Mouse (Mus musculus) skeletal muscle tissue, adult 2 months (tissue): ENCODE results near the gene Podxl2.

ENCODE experiments used
- DNase-seq: peaks from one replicate; pipeline ENCODE4 v3.0.0-alpha.2; 2012; ENCODE audit warnings: low read depth, low spot score

Podxl2 gene

GRCm38 (mm10) chr6:88844901-88845565, 29.8 kb downstream of the Podxl2 start:
- no peak for DNase-seq

GRCm38 (mm10) chr6:88843781-88844725, 30.8 kb downstream of the Podxl2 start:
- no peak for DNase-seq

GRCm38 (mm10) chr6:88843241-88843640, 31.6 kb downstream of the Podxl2 start:
- DNase-seq: no peak

GRCm38 (mm10) chr6:88842731-88843151, 32.1 kb downstream of the Podxl2 start:
- no peak for DNase-seq

GRCm38 (mm10) chr6:88841781-88842689, 32.8 kb downstream of the Podxl2 start, which contains the start of gene Abtb1:
Abtb1 (minus strand) TSS chr6:88841984.
- peak; percentile 100 for DNase-seq

DNA sequence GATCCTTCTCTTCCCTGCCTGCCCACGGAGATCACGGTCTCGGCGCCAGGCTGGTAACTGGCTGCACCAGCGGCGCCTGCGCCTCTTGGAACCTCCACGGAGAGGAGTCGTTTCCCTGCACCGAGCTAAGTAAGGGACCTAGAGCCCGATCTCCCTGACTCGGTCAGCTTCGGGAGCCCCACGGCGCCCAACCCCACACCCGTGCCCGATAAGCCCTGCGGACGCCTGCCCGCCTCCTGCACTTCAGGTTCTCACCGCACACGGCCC, 33.4 kb downstream of the Podxl2 start:
- no peak for DNase-seq

DNA sequence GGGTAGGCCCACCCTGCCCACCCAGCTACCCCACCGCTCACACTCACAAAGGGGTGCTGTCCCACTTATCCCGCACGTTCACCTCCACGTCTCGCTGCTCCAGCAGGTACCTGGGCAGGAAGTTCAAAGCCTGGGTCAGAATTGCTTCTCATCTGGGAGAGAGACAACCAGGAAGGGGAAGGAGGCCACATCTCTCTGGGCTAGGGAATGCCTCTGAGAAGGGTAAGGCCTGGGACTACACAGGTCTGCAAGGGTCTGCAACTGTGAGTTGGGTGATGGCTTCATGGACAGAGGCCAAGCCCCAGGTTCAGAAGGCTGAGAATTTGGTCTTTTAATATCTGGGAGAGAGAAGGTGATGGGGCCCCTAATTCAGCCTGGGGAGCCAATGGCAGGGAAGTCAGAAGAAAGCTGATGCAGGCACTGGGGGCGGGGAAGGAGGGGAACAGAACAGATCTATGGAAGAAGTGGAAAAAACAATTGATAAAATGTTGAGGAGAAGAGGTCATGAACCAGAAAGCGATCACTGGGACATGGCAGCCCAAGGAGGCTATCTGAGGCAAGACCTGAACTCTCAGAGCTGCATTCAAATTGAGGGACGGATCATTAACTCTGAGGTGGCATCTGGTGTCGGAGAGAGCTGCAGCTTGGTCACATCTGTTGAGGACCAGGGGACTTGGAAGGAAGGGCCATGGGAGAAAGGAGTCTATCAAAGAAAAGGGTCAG, 33.9 kb downstream of the Podxl2 start:
- no peak for DNase-seq

- no peak for DNase-seq
Measured at GRCm38 (mm10) chr6:88840211-88840610, 34.6 kb downstream of the Podxl2 start.

DNA sequence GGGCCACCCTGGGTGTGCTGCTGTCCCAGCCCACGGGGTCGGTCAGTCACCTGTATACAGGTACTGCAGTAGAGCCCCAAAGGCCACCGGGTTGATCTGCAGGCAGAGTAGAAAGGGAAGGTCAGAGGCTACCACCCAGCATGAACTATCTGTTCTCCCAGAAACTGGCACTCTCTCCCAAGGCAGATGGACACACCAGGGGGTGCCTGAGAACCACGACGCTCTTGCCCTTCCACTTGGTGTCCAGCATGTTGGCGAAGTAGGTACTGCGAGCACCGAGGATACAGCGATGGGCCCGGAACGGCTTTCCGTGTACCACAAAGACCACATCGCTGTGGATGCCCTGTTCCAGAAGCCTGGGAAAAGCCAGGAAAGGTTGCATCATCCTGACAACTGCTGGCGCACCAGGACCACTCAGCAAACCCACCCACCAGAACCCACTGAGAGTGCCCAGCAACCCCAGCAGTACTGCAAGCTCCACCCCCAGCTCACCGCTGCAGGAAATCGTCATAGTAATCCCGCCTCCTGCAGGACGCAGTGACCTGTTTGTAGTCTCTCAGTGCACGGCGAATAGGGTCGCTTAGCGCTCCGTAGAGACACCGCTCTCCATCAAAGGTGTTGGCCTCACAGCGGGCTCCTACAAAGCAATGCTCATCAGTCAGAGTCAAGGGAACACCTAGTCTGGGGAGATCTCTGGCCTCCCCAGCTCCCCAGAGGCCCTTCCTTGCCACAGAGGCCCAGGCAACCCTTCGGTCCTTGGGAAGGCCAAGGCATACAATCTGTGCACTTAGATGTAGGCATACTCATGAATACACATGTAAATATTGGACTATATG, 35.5 kb downstream of the Podxl2 start:
- no peak for DNase-seq

GRCm38 (mm10) chr6:88838613-88839012, 36.2 kb downstream of the Podxl2 start:
- no peak for DNase-seq

DNA sequence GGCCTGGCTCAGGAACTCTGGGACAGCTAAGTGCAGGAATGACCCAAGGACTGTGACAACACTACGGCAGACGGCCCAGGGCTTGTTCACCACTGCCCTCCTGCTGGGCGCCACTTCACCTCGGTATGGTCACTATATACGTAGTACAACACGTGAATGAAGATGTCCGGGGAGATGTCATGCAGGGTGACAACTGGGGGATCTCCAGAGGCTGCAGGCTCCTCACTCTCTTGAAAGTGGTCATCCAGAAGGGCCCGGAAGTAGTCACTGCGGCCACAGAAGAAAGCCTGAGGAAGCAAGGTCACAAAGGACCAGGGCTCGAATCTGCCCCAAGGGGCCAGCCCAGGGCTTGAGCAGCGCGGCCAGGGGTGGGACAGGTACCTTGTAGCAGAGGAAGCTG, 36.8 kb downstream of the Podxl2 start:
- no peak for DNase-seq

DNA sequence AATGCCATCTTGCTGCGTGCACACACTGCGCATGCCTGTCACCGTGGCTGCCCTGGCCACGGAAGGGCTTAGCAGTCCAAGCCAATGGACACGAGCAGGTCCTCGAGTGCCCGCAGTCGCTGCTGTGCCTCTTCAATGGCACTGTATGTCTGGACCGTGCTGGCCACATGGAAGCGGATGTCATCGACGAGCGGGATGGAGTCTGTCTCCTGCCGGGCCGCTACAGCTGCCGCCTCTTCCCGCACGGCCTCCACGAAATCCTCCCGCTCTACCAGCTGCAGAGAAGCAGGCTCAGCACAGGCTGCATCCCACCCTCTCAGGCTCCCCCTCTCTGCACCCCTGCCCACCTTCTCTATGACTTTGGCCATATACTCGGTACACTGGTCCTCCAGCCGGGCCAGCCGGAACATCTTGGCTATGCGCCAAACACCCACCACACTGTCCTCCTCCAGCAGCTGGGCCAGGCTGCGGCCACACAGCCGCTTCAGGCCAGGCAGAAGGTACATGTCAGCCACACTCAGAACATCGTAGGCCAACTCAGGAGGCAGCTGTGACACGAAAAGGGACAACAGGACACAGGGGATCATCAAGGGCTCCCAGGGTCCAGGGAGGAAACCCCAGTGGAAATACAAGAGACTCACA, 38.5 kb downstream of the Podxl2 start:
- DNase-seq: no peak

DNA sequence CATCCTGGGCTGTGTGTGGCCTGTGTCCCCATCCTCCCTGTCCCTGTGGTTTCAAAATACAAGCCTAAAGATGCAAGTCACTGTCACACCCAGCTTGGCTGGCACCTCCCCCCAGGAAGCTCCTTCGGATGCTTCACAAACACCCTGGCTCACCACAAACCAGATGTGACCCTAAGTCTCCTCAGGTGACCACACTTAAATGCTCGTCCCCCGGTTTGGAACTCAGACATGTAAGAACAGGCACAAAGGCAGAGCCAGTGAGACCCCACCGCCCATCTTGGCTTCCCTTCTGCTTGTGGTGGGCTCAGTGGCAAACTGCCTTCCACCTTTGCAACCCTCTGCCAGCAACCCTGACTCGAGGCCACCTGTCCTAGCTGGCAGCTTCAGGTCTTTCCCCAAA, 39.8 kb downstream of the Podxl2 start:
- DNase-seq: no peak

GRCm38 (mm10) chr6:88833340-88834140, 41.3 kb downstream of the Podxl2 start:
- no peak for DNase-seq

DNA sequence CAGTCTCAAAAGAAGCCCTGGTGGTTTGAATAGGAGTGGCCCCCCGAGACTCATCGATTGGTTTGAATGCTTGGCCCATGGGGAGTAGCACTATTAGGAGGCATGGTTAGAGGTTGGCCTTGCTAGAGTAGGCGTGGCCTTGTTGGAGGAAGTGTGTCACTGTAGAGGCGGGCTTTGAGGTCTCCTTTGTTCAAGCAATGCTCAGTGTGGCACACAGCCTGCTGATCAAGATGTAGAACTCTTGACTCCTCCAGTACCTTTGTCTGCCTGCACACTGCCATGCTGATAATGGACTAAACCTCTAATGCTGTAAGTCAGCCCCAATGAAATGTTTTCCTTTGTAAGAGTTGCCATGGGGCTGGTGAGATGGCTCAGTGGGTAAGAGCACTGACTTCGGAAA, 42.2 kb downstream of the Podxl2 start:
- no peak for DNase-seq

DNA sequence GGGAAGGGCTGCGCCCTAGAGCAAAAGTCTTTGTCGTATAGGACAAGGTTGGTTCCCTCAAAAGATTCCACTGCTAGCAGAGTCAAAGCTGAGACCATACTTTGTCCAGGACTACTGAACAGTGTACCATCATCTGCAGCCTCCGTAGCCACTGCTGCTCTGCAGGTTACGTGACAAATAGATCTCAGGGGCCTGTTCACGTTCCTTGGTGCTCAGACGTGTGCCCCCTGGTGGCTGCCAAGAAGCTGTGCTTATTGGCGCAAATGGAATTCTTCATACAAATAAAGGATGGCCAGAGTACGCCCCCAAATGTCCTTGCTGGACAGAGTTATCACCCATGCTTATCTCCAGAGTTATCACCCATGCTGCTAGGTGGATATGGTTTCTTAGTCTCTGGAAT, 43.4 kb downstream of the Podxl2 start:
- peak; percentile 83 for DNase-seq

- no peak for DNase-seq
Measured at GRCm38 (mm10) chr6:88830112-88830702, 44.6 kb downstream of the Podxl2 start.

DNA sequence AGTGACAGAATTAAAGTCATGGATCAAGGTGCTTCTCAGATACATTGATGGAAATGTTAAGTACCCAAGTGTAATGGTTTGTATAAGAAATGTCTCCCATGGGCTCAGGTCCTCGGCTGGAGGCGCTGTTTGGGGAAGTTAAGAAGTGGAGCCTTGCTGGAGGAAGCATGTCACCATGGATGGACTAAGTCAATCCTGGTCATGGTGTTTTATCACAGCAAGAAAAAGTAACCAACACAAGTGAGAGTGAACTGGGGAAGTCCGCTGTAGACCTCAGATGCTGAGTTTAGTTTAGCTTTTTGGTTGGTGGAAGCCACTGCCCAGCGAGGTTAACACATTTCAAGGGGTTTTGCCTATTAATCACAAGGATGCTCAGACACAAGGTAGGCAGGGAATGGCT, 45.3 kb downstream of the Podxl2 start:
- DNase-seq: no peak
